Mouse (Mus musculus) left cerebral cortex, adult 8-10 months (tissue): ENCODE measurements at regions not wholly inside any gene's neighbourhood (a gene's known extent, or its start where the extent isn't known, plus 50 kb on each side); places are given as distances from the start of the nearest gene placed in this dataset.

Experiments
- DNase-seq, 2 experiments: peaks; one replicate each; pipeline ENCODE4 v3.0.0; 2022; ENCODE audit warnings: low spot score in 2 of 2

GRCm38 (mm10) chr2:178924456-178925115 lies 494.3 kb downstream of the Cdh26 start:
- no peak for DNase-seq

GRCm38 (mm10) chr2:178927038-178927660 lies 496.8 kb downstream of the Cdh26 start:
- DNase-seq, result no peak

GRCm38 (mm10) chr2:178929033-178929432 lies 498.7 kb downstream of the Cdh26 start:
- DNase-seq, result peak; percentile 21 to 57

- no peak for DNase-seq
Observed at GRCm38 (mm10) chr2:178930125-178930524, 499.8 kb downstream of the Cdh26 start.

- no peak for DNase-seq
Observed at GRCm38 (mm10) chr2:178948471-178948870, 493.8 kb upstream of the Cdh4 start.

GRCm38 (mm10) chr2:178949103-178949502 lies 493.1 kb upstream of the Cdh4 start:
- no peak for DNase-seq

GRCm38 (mm10) chr2:178950304-178950703 lies 491.9 kb upstream of the Cdh4 start:
- no peak for DNase-seq

GRCm38 (mm10) chr2:178954420-178955067 lies 487.7 kb upstream of the Cdh4 start:
- DNase-seq, result no peak

GRCm38 (mm10) chr2:178958829-178959228 lies 483.4 kb upstream of the Cdh4 start:
- DNase-seq, result no peak

- DNase-seq, result no peak
Observed at GRCm38 (mm10) chr2:178959603-178960002, 482.6 kb upstream of the Cdh4 start.

GRCm38 (mm10) chr2:178967584-178968365 lies 474.5 kb upstream of the Cdh4 start:
- DNase-seq, result no peak

GRCm38 (mm10) chr2:178969732-178970131 lies 472.5 kb upstream of the Cdh4 start:
- DNase-seq, result no peak

- DNase-seq, result no peak
Observed at GRCm38 (mm10) chr2:178975366-178975765, 466.9 kb upstream of the Cdh4 start.

- DNase-seq, result no peak
Observed at GRCm38 (mm10) chr2:178976046-178976445, 466.2 kb upstream of the Cdh4 start.

- DNase-seq, result no peak
Observed at GRCm38 (mm10) chr2:178976495-178976894, 465.7 kb upstream of the Cdh4 start.

- DNase-seq, result no peak
Observed at GRCm38 (mm10) chr2:178979451-178979850, 462.8 kb upstream of the Cdh4 start.

- no peak for DNase-seq
Observed at GRCm38 (mm10) chr2:178981736-178982502, 460.3 kb upstream of the Cdh4 start.

GRCm38 (mm10) chr2:178983801-178984200 lies 458.4 kb upstream of the Cdh4 start:
- DNase-seq, result no peak

- no peak for DNase-seq
Observed at GRCm38 (mm10) chr2:178987935-178988334, 454.3 kb upstream of the Cdh4 start.

GRCm38 (mm10) chr2:178989291-178989690 lies 452.9 kb upstream of the Cdh4 start:
- no peak for DNase-seq

- DNase-seq, result no peak
Observed at GRCm38 (mm10) chr2:178989784-178990183, 452.4 kb upstream of the Cdh4 start.
